Mouse (Mus musculus): ENCODE data around the gene Mdc1. TPM values are rescaled to one million over a fixed set of nuclear protein-coding genes. Genes with fewer than 3 reads are reported as not detected.
A peak's percentile ranks its signal among the peaks of the same experiment; 100 is the strongest.

The Mdc1 gene
- polyA plus RNA-seq (2015; fragmentation: Nextera tagmentation; extraction: Ambion mirVana) = 9.0 and 10.7 TPM in 2 replicates

DNA sequence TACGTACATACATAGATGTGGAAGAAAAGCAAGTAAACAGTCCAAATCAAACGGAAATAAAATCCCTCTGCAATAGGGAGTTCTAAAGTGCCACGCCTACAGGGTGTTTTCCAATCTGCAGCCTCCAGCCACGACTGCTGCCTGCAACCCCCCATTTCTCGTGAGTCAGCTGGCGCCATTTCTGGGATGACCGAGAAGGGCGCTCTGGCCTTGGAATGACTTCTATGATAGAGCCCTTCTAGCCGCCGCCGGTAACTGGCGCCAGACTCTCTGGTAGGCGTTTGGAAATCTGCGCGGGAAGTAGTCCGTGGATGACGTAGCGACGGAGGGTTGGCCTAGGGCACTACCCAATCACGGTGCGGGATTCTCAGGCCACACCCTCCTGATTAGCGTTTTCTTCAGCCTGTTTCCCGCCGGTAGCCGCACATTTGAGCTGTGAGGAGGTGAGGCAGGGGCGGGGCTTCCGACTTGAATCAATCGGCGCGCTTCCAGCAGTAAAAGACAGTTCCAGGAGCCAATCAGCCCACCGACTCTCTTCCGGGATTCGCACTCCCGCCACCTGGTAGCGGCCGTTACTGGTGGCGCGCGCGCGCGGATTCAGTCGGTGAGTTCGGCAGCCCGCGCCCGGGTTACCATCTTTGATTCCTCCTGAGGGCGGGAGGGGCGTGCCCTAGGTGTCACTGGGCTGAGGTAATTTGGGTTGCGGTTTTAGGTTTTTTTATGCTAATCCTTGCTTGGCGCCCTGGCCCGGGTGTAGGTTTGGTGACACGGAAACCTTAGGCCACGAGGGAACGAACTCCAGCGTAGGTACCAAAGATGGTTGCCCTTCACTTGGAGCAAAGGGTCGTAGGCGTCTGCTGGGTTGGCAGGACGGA lies at the start of gene Mdc1:
Gene Mdc1, plus strand, starts transcription at position 440 of the 875 bp plus-strand sequence.
- Histone ChIP-seq H3K4me1 (peaks cover 21% of the 10 kb centered on the region), H3K9ac (peak within 1 kb of the TSS; percentile 64), H3K36me3 (replicated peaks) (peaks cover 6% of the 10 kb centered on the region; the same call in 1 of the 2 replicates), H3K27me3 (replicated peaks) (no peaks in the 10 kb centered on the region), H3K4me2 (peak within 1 kb of the TSS; percentile 78), H3K4me3 (peak within 1 kb of the TSS; percentile 71), H3K27ac (peak within 1 kb of the TSS; percentile 82), H3K9me3 (no peaks in the 10 kb centered on the region)
- ATAC-seq (replicated peaks) = peak; percentile 92
- WGBS = under 1% methylated on average over 59 of the region's 59 CpGs

DNA sequence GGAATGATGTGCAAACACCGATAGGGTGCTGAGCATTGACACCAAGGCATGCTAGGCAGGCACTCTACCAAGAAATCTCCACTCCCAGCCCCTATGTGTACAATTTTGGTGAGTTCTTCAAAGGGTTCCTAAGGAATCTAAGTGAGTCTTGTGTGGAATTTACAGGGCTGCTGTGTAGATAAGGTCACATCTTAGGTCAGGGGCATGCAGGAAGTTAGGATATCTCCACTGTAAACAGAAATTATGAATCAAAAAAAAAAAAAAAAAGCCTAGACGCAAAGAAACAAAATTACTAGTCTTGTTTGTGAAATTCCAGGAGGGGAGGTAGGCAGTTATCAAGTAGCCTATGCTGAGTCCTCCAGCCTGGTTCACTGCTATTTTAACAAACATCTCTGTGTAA lies 48.5 kb upstream of the Mdc1 start:
- ATAC-seq (replicated peaks) = no peak
- 91% methylated on average over 2 of the region's 2 CpGs for WGBS
- no peaks in the 10 kb centered on the region for H3K36me3 ChIP-seq (replicated peaks)
- H3K4me2 ChIP-seq = no peak overlapping the region
- no peak overlapping the region for H3K27ac ChIP-seq
- no peaks in the 10 kb centered on the region for H3K9me3 ChIP-seq
- no peaks in the 10 kb centered on the region for H3K4me1 ChIP-seq
- no peaks in the 10 kb centered on the region for H3K27me3 ChIP-seq (replicated peaks)
- no peak overlapping the region for H3K4me3 ChIP-seq
- no peak overlapping the region for H3K9ac ChIP-seq

DNA sequence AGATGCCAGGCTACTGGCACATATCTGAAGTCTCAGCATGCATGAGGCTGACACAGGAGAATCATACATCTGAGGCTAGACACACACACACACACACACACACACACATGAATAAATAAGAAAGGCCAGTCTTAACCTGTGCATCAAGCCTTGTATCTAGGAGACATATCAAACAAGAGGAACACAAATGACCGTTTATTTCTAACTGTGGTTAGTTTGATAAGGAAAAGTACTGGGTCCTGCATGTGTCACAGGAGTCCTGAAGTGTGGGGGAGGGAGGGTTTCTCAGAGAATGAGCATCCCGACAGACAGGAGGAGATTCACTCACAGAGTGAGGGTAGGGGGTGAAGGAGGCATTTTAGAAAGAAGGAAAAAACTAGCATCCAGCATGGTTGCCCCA lies 46.2 kb upstream of the Mdc1 start:
- Histone ChIP-seq H3K27ac (no peak overlapping the region), H3K27me3 (replicated peaks) (no peaks in the 10 kb centered on the region), H3K4me3 (no peak overlapping the region), H3K9ac (no peak overlapping the region), H3K36me3 (replicated peaks) (no peaks in the 10 kb centered on the region), H3K4me2 (no peak overlapping the region), H3K4me1 (no peaks in the 10 kb centered on the region), H3K9me3 (no peaks in the 10 kb centered on the region)
- WGBS = 59% methylated on average over 2 of the region's 2 CpGs
- no peak for ATAC-seq (replicated peaks)

DNA sequence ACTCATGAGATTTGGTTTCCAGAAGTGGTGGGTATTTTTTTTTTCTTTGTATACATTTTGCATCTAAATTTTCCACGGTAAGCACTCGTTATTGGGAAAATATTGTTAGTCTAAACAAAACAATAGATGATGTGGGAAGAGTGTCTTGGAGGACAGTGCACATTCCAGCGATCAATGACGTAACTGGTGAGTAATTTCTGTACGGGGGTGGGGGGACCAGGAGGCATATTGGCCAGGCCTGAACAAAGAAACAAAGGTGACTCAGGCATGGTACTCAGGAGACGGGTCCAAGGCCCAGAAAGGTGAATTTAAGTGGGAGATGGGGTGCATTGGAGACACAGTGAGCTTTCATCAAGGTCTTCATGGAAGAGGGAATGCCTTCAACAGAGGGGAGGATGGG lies 45.7 kb upstream of the Mdc1 start:
- no peak for ATAC-seq (replicated peaks)

DNA sequence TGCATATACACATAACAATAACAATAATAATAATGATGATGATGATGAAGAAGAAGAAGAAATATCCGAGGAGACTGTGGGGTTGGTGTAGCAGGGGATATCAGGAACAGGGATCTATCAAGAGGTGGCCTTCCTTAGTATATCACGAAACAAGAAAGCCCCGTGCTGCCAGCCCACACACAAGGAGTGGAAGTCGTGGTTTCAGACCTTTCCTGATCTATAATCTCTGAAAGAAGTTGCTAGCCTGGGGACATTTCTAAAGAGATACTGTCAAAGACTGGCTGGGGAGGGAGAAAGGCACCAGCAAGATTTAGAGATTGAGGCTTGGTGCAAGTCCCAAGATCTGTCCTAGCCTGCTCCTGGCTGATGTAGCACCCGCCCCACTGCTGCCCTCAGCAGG lies 44.5 kb upstream of the Mdc1 start:
- WGBS = 69% methylated on average over 5 of the region's 5 CpGs
- no peaks in the 10 kb centered on the region for H3K4me1 ChIP-seq
- H3K4me3 ChIP-seq = no peak overlapping the region
- no peaks in the 10 kb centered on the region for H3K27me3 ChIP-seq (replicated peaks)
- no peak overlapping the region for H3K4me2 ChIP-seq
- H3K9ac ChIP-seq = no peak overlapping the region
- no peaks in the 10 kb centered on the region for H3K36me3 ChIP-seq (replicated peaks)
- no peak for ATAC-seq (replicated peaks)
- H3K9me3 ChIP-seq = no peaks in the 10 kb centered on the region
- no peak overlapping the region for H3K27ac ChIP-seq

More for the DNA sequence above, 45.7 kb upstream of the Mdc1 start:
- Histone ChIP-seq H3K4me3 (no peak overlapping the region), H3K9me3 (no peaks in the 10 kb centered on the region), H3K4me2 (no peak overlapping the region), H3K4me1 (no peaks in the 10 kb centered on the region), H3K9ac (no peak overlapping the region), H3K36me3 (replicated peaks) (no peaks in the 10 kb centered on the region), H3K27me3 (replicated peaks) (no peaks in the 10 kb centered on the region), H3K27ac (no peak overlapping the region)
- WGBS = 82% methylated on average over 6 of the region's 6 CpGs

DNA sequence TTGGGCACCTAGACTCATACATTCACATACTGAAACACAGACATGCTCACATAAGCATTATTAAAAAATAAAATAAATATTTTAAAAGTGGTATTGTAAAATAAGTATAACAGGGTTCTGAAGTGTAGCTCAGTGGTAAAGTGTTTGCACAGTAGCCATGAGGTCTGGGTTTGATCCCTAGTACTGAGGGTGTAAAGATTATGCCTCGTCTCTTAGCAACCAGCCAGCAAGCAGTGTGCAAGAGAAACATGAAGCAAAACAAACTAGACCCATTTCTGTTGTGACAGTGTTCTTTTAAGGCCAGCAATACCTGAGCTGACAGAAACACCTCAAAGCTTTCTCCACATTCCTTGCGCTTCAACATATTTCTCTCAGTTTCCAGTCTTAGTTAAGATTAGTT lies 40.4 kb upstream of the Mdc1 start:
- Histone ChIP-seq H3K9ac (no peak overlapping the region), H3K9me3 (no peaks in the 10 kb centered on the region), H3K27me3 (replicated peaks) (no peaks in the 10 kb centered on the region), H3K36me3 (replicated peaks) (no peaks in the 10 kb centered on the region), H3K4me3 (no peak overlapping the region), H3K4me2 (no peak overlapping the region), H3K4me1 (no peaks in the 10 kb centered on the region), H3K27ac (no peak overlapping the region)
- ATAC-seq (replicated peaks) = no peak
- 76% methylated on average over 2 of the region's 2 CpGs for WGBS

DNA sequence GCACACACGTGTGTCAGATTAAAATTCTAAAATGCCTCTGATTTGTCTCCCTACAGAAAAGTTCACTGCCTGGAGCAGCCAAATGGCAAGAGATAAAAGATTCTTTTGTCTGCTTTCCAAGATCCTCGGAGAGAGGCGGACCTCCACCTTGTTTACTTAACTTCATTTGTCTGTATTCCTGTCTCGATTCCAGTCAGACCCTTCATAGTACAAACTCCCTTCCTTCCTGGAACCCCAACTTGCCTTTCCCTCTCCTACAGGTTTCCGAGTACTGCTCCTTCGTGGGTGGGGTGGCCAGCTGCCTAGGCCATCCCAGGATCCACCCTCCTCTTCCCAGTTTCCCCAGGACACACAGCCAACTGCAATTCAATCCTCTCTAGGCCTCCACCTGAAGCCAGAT lies 38.3 kb upstream of the Mdc1 start:
- 59% methylated on average over 6 of the region's 6 CpGs for WGBS
- H3K27me3 ChIP-seq (replicated peaks) = no peaks in the 10 kb centered on the region
- H3K4me2 ChIP-seq = no peak overlapping the region

DNA sequence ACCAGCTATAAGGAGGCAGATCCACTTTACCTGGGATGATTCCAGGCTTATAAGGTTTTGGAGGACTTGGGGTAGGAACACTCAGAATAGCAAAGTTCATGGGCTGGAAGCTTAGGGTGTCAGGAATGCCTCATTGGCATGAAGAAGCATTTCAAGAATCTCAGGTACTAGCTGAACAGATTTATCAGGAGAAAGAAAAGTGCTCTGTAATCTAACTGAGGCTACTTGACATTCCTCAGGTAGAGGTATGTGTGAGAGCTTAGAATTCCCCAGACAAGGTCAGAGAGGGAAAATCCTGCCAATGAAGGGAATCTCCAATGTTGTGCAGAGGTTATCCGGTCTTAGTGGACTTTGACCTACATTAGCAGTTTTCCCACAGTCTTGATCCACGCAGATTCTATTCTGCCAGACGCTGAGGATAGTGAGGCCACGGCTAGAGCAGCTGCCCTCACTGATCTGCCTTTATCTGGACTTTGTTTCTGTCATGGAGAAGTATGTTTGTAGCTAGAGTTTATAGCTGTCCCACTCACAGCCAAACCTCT lies 37.4 kb upstream of the Mdc1 start:
- 93% methylated on average over 4 of the region's 4 CpGs for WGBS
- no peak overlapping the region for H3K27ac ChIP-seq
- H3K9me3 ChIP-seq = no peaks in the 10 kb centered on the region
- H3K4me3 ChIP-seq = no peak overlapping the region
- no peaks in the 10 kb centered on the region for H3K4me1 ChIP-seq
- H3K9ac ChIP-seq = no peak overlapping the region
- no peak overlapping the region for H3K4me2 ChIP-seq
- no peaks in the 10 kb centered on the region for H3K27me3 ChIP-seq (replicated peaks)
- ATAC-seq (replicated peaks) = no peak
- no peaks in the 10 kb centered on the region for H3K36me3 ChIP-seq (replicated peaks)

More for the DNA sequence above, 38.3 kb upstream of the Mdc1 start:
- no peaks in the 10 kb centered on the region for H3K4me1 ChIP-seq
- no peaks in the 10 kb centered on the region for H3K36me3 ChIP-seq (replicated peaks)
- no peaks in the 10 kb centered on the region for H3K9me3 ChIP-seq
- no peak overlapping the region for H3K27ac ChIP-seq
- no peak overlapping the region for H3K4me3 ChIP-seq
- no peak for ATAC-seq (replicated peaks)
- H3K9ac ChIP-seq = no peak overlapping the region

DNA sequence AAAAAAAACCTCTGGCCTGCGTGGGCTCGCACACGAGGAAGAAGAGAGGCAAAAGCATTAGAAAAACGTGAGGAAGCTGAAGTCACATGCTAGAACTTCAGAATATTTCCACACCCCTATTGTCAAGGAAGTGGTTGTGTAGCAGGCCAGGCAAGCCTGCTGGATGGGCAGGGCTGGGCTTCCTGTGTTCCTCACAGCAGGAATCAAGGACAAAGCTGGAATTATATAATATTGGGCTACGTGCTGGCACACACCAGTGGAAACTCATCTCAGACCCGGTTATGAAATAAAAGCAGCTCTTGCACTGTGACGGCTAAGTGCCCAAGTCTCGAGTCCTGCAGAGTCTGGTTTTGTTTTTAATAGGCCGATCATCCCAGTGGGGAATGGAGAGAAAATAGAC lies 33.2 kb upstream of the Mdc1 start:
- WGBS = 72% methylated on average over 9 of the region's 9 CpGs
- H3K36me3 ChIP-seq (replicated peaks) = no peaks in the 10 kb centered on the region
- H3K9me3 ChIP-seq = no peaks in the 10 kb centered on the region
- H3K4me2 ChIP-seq = no peak overlapping the region
- H3K4me3 ChIP-seq = no peak overlapping the region
- no peak overlapping the region for H3K9ac ChIP-seq
- no peak for ATAC-seq (replicated peaks)
- no peaks in the 10 kb centered on the region for H3K4me1 ChIP-seq
- no peak overlapping the region for H3K27ac ChIP-seq
- no peaks in the 10 kb centered on the region for H3K27me3 ChIP-seq (replicated peaks)

DNA sequence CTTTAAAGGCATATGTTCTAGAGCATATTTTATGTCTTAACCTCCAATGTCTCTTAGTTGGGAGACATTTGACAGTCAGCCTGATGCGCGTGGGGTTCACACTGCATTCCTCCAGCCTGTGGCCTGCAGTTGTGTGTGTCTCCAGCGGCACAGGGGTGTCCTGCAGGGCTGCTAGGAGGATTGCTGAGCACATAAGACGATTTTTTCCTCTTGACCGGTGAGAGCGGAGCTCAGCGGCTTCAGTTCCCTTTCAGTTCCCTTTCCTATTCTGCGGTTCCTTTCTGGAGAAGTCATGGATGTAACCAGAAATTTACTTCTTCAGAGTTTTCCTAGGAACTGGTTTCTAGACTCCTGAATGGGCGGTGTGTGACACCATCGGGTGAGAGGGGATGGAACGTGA lies 31.9 kb upstream of the Mdc1 start:
- Histone ChIP-seq H3K4me3 (no peak overlapping the region), H3K9me3 (no peaks in the 10 kb centered on the region), H3K36me3 (replicated peaks) (no peaks in the 10 kb centered on the region), H3K4me2 (no peak overlapping the region), H3K4me1 (no peaks in the 10 kb centered on the region), H3K27me3 (replicated peaks) (no peaks in the 10 kb centered on the region), H3K27ac (no peak overlapping the region), H3K9ac (no peak overlapping the region)
- WGBS = 87% methylated on average over 11 of the region's 11 CpGs
- ATAC-seq (replicated peaks) = no peak

DNA sequence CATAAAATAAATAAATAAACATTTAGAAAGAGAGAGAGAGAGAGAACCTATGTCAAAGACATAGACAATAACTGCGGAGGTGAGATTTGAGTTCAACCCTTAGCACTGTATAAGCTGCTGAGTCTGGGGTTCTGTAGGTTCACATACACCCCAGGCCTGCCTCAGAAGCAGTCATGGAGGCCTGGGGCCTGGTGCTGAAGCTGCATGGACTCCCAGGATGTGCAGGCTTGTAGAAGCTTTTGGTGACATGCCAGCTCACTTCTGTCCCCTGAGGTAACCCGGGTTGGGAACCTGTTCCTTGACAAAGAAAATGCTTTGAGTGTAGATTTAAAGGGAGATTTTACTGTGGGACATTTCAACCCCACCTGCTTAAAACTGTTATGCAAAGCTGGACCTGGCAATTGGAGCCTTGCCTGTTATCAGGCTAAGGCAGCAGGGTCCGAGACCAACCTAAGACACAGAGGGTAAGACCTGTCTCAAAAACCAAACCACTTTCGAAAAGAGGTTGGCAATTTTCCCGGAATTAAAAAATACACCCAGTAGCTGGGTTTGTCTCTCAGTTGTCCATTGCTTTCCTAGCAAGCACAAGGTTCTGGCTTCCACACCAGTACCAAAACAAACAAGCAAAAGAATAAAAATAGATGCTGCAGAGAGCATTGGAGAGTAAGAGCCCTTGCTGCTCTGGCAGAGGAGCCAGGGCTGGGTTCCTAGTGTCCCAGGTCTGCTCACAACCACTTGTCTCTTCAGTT lies 30.2 kb upstream of the Mdc1 start:
- no peaks in the 10 kb centered on the region for H3K27me3 ChIP-seq (replicated peaks)
- H3K4me1 ChIP-seq = no peaks in the 10 kb centered on the region
- no peak overlapping the region for H3K27ac ChIP-seq
- no peak overlapping the region for H3K4me2 ChIP-seq
- no peak overlapping the region for H3K4me3 ChIP-seq
- 83% methylated on average over 5 of the region's 5 CpGs for WGBS
- no peak overlapping the region for H3K9ac ChIP-seq
- H3K36me3 ChIP-seq (replicated peaks) = no peaks in the 10 kb centered on the region
- no peak for ATAC-seq (replicated peaks)
- no peaks in the 10 kb centered on the region for H3K9me3 ChIP-seq

DNA sequence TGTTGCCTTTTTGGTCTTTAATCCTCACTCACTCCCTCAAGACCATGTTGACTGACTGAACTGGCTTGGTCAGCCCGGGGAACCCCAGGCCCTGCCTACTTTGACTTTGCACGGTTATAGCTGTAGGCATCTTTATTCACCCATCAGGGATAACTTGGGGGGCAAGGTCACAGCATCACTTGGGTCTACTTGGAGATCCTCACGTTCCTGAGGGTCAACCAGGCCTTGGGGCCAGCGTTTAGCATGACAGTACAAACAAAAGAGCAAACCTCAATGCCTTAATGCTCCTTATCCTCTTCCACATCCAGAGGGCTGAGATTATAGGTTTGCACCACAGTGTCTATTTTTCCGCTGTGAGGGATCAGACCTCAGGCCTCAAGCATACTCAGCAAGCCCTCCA lies 29.0 kb upstream of the Mdc1 start:
- 67% methylated on average over 5 of the region's 5 CpGs for WGBS

More for the DNA sequence above, 29.0 kb upstream of the Mdc1 start:
- Histone ChIP-seq H3K4me3 (no peak overlapping the region), H3K4me1 (no peaks in the 10 kb centered on the region), H3K27me3 (replicated peaks) (no peaks in the 10 kb centered on the region), H3K9me3 (no peaks in the 10 kb centered on the region), H3K27ac (no peak overlapping the region), H3K36me3 (replicated peaks) (no peaks in the 10 kb centered on the region), H3K4me2 (no peak overlapping the region), H3K9ac (no peak overlapping the region)
- no peak for ATAC-seq (replicated peaks)

Measured in midbrain, embryonic 15.5 days (tissue).